Mouse (Mus musculus) E14TG2a.4 (cell line): ENCODE data around the gene Serpina10.

ENCODE experiments used
- H3K27me3 ChIP-seq: 2 replicates; pipeline ENCODE4 v1.6.1; 2014; ENCODE audit warnings: low read length, control low read depth; ENCODE audit not compliant: insufficient read depth
- H3K36me3 ChIP-seq: 2 replicates; pipeline ENCODE4 v1.6.1; 2014; ENCODE audit warnings: low read length, control low read depth; ENCODE audit not compliant: insufficient read depth
- H3K4me1 ChIP-seq: replicated peaks from 2 replicates; pipeline ENCODE4 v1.6.1; 2014; ENCODE audit warnings: low read depth, low read length, control low read depth
- H3K4me3 ChIP-seq: replicated peaks from 2 replicates; pipeline ENCODE4 v1.5.1; 2014; ENCODE audit warnings: mild to moderate bottlenecking, low read length
- H3K9me3 ChIP-seq: 2 replicates; pipeline ENCODE4 v1.6.1; 2014; ENCODE audit warnings: low read length, control low read depth
- CTCF ChIP-seq: conservative IDR thresholded peaks from 2 replicates; pipeline ENCODE4 v1.5.1; 2014; ENCODE audit warnings: low read length
- NANOG ChIP-seq: IDR thresholded peaks from 2 replicates; pipeline ENCODE4 v1.6.1; 2014; ENCODE audit warnings: borderline replicate concordance, low read length, mixed read lengths
- POU5F1 ChIP-seq: IDR thresholded peaks from 2 replicates; pipeline ENCODE4 v1.6.1; 2014; ENCODE audit warnings: low read length, borderline replicate concordance

Gene Serpina10

DNA sequence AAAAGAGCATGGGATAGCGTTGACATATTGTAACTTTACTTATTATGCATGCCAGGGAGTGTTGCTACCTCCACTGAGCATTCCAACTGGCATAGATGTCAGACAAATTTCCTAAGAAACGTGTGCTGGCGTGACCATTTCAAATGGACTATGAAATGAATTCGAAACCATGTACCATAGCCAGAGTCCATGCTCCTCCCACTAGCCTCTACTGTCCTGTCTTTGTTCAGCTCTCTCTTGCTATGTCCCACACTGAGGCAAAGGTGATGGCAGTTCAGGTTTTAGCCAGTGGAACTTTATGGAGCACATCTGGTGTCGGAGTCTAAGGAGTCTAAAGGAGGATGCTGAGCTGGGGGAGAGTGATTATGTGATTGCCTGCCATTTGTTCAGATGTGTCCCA lies 28.8 kb upstream of the Serpina10 start:
- Histone ChIP-seq H3K27me3 (no peaks in the 10 kb centered on the region), H3K4me1 (no peaks in the 10 kb centered on the region), H3K9me3 (no peaks in the 10 kb centered on the region), H3K4me3 (no peak overlapping the region), H3K36me3 (no peaks in the 10 kb centered on the region)
- TF ChIP-seq NANOG (no peak), POU5F1 (no peak), CTCF (no peak)

GRCm38 (mm10) chr12:103659171-103659570 lies 27.9 kb upstream of the Serpina10 start:
- Histone ChIP-seq H3K27me3 (no peaks in the 10 kb centered on the region), H3K4me3 (no peak overlapping the region), H3K9me3 (no peaks in the 10 kb centered on the region), H3K4me1 (no peaks in the 10 kb centered on the region), H3K36me3 (no peaks in the 10 kb centered on the region)
- TF ChIP-seq POU5F1 = no peak
- no peak for TF ChIP-seq CTCF
- no peak for TF ChIP-seq NANOG

DNA sequence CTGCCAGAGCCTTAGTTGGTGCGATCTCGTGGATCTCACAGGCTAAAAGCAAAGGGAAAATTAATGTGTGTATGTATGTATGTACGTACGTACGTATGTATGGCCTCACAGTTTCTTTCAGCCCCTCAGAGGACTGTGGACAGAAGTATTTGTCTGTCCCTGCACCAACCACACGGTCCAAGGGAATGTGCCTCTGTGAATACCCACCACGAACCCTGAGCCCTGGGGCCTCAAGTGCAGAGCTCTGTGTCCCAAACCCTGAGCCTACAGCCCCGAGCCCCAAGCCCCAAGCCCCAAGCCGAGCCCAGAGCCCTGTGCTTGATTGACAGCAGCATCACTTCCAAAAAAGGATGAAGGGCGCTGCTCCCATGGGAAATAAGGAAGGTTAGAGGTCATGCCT lies 26.7 kb upstream of the Serpina10 start:
- Histone ChIP-seq H3K36me3 (no peaks in the 10 kb centered on the region), H3K9me3 (no peaks in the 10 kb centered on the region), H3K4me3 (no peak overlapping the region), H3K27me3 (no peaks in the 10 kb centered on the region), H3K4me1 (no peaks in the 10 kb centered on the region)
- TF ChIP-seq CTCF (no peak), POU5F1 (no peak)

DNA sequence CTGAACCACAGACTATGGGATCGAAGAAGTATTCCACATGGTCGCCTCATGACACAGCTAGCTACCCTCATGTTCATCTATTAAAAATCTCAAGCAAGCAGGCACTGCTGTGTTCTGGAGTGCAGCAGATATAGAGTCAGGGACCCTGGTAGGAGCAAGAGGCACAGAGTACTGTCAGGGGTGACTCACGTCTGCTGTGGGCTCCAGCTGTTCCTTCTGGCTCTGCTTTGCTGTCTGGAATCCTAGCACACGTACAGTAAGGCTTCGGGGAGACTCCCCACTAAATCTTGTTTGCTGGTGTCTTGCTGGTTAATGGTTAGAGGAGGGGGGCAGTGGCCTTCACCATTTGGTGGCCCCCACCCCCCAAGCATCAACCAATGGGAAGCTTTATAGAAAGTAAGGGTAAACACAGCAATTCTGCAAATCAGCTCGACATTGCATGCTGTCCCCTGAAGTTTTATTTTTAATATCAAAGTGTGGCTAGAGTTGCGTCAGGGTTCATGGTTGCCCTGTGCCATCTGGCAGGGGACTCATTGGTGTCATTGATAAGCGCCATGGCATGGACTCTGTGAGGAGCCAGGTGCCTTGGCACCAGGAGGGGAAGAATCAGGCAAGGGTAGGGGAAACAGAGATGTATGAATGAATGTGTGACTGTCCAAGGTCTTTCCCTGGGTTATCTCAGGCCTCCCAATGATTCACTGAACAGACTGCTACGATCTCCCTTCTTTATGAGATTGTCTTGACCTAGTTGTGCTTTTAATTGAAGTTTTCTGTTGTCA lies 25.8 kb upstream of the Serpina10 start, which contains the start of gene Serpina6:
TSS of gene Serpina6 (minus strand) at position 365 of the 779 bp plus-strand sequence.
- TF ChIP-seq NANOG (no peak), POU5F1 (no peak), CTCF (no peak)
- Histone ChIP-seq H3K4me3 (no peak within 1 kb of the TSS), H3K36me3 (no peaks in the 10 kb centered on the region), H3K27me3 (no peaks in the 10 kb centered on the region), H3K4me1 (no peaks in the 10 kb centered on the region), H3K9me3 (no peaks in the 10 kb centered on the region)

GRCm38 (mm10) chr12:103655123-103656044 lies 24.1 kb upstream of the Serpina10 start:
- TF ChIP-seq POU5F1 (no peak), CTCF (no peak), NANOG (no peak)
- no peaks in the 10 kb centered on the region for H3K9me3 ChIP-seq
- H3K27me3 ChIP-seq = no peaks in the 10 kb centered on the region
- no peaks in the 10 kb centered on the region for H3K36me3 ChIP-seq
- H3K4me3 ChIP-seq = no peak overlapping the region
- no peaks in the 10 kb centered on the region for H3K4me1 ChIP-seq

DNA sequence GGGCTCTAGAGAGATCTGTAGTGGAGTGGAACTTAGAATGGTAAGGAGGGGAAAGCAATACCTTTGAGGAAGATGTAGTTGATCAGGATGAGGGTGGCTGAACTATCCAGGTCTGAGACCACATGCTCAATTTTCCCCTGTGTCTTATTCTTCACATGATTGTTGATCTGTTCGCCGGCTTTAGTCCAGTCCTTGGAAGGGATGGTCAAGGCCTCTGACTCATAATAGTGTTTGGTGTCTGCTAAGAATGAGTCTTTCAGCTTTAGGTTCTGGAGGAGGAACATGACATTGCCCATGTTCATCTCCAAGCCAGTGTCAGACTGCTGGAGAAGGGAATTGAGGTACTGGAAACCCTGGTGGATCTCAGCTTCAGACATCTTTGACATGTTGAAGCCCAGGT lies 22.6 kb upstream of the Serpina10 start:
- Histone ChIP-seq H3K4me1 (no peaks in the 10 kb centered on the region), H3K36me3 (no peaks in the 10 kb centered on the region), H3K4me3 (no peak overlapping the region), H3K9me3 (no peaks in the 10 kb centered on the region), H3K27me3 (no peaks in the 10 kb centered on the region)
- no peak for TF ChIP-seq CTCF

GRCm38 (mm10) chr12:103646314-103646713 lies 15.1 kb upstream of the Serpina10 start:
- Histone ChIP-seq H3K9me3 (no peaks in the 10 kb centered on the region), H3K36me3 (no peaks in the 10 kb centered on the region), H3K27me3 (no peaks in the 10 kb centered on the region), H3K4me3 (no peak overlapping the region), H3K4me1 (no peaks in the 10 kb centered on the region)
- no peak for TF ChIP-seq POU5F1
- TF ChIP-seq NANOG = no peak
- no peak for TF ChIP-seq CTCF

DNA sequence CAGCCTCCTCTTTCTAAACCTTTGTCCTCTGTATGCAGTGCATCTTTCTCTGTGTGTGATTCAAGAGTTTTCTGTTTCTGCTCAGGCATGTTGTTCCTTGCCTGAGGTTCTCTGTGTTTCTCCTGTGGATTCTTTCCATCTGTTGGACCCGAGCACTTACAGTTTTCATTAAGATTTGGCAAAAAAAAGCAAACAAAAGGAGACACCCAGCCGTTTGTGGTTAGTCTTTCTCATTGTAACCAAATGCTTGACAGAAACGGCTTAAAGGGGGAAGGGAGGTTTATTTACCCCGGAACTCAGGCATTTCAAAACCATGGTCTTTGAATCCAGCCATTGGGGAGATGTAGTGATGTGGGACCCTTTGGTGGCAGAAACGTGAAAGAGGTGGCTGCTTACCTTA lies 13.4 kb upstream of the Serpina10 start:
- H3K27me3 ChIP-seq = no peaks in the 10 kb centered on the region
- H3K4me3 ChIP-seq = no peak overlapping the region
- no peaks in the 10 kb centered on the region for H3K4me1 ChIP-seq
- H3K36me3 ChIP-seq = no peaks in the 10 kb centered on the region
- TF ChIP-seq NANOG (no peak), CTCF (no peak), POU5F1 (no peak)
- H3K9me3 ChIP-seq = no peaks in the 10 kb centered on the region
